Mouse (Mus musculus): ENCODE measurements around the gene Ash1l. TPM values are rescaled to one million over a fixed set of nuclear protein-coding genes. Genes with fewer than 3 reads are reported as not detected.
A peak's percentile ranks its signal among the peaks of the same experiment; 100 is the strongest.
"Not testable (repeated sequence)": the region's sequence is repeated elsewhere in the genome, so short reads cannot be mapped to it uniquely, and the experiment has no call there.

Ash1l gene
- total RNA-seq, 2 experiments from 2014 or later, result 16.8 to 39.3 TPM

DNA sequence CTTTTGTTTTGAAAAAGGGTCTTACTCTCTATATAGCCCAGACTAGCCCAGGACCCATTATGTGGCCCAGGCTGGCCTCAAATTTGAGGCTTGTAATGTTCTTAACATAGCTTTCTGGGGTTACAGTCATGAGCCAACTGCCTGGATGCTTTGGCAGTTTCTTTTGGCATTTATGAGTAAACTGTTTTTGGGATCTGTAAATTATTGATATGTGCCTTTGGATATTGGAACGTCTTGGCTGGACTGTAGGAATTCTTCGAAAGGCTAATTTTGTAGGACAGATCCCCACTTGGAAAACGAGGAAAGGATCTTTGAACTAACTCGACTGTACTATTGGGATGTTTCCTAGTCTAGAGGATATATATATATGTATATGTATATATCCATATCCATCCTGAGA lies 2.8 kb downstream of the Ash1l start:
- no peak for ATAC-seq (replicated peaks; ENCODE audit: poor library complexity)

DNA sequence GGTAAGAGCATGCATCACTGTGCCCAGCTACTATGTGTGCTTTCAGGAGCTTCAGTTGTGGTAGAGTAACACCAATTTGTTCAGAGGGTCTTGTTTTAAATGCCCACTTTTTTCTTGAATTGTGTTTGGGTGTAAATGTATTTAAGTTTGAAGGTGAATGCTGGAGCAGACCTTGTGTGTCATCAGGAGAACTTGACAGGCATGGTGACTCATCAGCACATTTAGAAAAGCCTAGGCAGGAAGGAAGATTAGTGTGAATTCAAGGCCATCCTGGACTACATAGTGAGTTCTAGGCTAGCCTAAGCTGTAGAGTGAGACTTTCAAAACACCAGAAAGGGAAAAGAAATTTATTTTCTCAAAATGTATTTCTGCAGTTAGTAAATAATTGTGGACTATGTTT lies 3.3 kb downstream of the Ash1l start:
- no peak for ATAC-seq (replicated peaks; ENCODE audit: poor library complexity)

DNA sequence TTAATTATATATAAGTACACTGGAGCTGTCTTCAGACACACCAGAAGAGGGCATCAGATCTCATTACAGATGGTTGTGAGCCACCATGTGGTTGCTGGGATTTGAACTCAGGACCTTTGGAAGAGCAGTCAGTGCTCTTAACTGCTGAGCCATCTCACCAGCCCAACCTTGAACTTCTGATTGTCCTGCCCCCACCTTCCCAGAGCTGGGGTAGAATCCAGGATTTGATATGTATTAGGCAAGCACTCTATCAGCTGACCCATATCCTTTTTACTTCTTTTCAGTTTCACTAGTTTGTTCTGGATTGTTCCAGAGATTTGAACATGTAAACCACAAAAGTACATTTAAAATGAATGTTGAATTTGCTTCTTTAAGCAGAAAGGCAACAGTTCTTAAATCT lies 12.8 kb downstream of the Ash1l start:
- ATAC-seq (replicated peaks; ENCODE audit: poor library complexity), result not testable (repeated sequence)

DNA sequence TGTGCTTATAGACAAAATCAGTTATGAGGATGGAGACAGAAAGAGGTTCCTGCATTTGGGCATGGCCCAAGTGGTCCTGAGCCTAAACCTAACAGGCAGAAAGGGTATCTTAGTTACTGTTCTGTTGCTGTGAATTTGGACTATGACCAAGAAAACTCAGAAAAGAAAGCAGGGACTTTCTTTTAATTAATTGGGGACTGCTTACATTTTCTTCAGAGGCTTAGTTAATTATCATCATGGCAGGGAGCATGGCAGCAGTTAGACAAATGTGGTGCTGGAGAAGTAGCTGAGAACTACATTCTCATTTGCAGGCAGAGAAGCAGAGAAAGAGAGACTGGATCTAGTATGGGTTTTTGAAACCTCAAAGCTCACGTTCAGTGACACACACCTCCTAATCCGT lies 24.6 kb downstream of the Ash1l start:
- no peak for ATAC-seq (replicated peaks; ENCODE audit: poor library complexity)

DNA sequence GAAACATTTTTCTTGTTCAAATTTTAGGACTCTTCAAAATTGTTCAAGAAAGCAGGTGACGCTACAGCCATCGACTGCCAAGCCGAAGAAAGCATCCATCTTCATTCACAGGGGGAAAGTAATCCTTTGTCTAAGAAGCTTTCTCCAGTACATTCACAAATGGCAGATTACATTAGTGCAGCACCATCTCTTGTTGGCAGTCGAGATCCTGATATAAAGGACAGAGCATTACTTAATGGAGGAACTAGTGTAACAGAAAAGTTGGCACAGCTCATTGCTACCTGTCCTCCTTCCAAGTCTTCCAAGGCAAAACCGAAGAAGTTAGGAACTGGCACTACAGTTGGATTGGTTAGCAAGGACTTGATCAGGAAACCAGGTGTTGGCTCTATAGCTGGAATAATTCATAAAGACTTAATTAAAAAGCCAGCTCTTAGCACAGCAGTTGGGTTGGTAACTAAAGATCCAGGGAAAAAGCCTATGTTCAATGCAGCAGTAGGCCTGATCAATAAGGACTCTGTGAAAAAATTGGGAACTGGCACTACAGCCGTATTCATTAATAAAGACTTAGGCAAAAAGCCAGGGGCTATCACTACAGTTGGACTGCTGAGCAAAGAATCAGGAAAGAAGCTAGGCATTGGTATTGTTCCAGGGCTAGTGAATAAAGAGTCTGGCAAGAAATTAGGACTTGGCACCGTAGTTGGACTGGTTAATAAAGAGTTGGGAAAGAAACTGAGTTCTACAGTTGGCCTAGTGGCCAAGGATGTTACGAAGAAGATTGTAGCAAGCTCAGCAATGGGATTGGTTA lies 31.0 kb downstream of the Ash1l start:
- ATAC-seq (replicated peaks; ENCODE audit: poor library complexity), result no peak

DNA sequence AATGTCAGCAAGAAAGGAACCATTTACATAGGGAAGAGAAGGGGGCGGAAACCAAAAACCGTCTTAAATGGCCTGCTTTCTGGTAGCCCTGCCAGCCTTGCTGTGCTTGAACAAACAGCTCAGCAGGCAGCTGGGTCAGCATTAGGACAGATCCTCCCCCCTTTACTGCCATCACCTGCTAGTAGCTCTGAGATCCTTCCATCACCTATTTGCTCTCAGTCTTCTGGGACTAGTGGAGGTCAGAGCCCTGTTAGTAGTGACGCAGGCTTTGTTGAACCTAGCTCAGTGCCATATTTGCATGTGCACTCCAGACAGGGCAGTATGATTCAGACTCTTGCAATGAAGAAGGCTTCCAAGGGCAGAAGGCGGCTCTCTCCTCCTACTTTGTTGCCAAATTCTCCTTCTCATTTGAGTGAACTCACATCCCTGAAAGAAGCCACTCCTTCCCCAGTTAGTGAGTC lies 33.5 kb downstream of the Ash1l start:
- ATAC-seq (replicated peaks; ENCODE audit: poor library complexity), result no peak

DNA sequence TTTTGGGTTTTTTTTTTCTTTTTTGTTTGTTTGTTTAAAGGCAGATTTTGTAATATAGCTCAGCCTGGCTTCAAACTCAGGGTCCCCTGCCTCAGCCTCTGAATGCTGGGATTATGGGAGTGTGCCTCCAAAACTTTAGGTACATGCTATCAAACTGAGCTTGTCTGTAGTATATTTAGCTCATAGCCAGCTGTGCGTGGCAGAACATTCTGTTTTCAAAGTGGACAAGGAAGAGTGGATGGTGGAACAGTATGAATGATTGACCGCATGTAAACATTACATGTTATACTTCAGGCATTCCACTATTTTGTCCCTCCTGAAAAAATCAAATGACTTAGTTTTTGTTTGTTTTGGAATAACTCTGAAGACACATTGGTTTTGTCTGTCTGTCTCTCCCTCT lies 42.4 kb downstream of the Ash1l start:
- no peak for ATAC-seq (replicated peaks; ENCODE audit: poor library complexity)

DNA sequence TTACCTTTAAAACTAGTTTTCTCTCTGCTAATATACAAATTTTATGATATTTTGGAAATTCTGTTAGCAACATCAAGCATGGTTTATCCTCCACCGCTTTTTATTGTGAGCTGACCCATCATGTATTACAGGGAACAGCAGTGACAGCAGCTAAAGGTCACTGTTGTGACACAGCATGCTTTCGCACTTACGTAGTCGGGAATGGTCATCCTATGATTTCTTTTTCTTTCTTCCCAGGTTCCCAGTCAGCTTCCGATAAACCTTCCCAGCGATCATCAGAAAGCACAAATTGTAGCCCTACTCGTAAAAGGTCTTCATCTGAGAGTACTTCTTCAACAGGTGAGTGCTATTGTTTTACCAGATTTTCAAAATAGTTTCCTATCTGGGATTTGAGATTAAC lies 51.1 kb downstream of the Ash1l start:
- no peak for ATAC-seq (replicated peaks; ENCODE audit: poor library complexity)

DNA sequence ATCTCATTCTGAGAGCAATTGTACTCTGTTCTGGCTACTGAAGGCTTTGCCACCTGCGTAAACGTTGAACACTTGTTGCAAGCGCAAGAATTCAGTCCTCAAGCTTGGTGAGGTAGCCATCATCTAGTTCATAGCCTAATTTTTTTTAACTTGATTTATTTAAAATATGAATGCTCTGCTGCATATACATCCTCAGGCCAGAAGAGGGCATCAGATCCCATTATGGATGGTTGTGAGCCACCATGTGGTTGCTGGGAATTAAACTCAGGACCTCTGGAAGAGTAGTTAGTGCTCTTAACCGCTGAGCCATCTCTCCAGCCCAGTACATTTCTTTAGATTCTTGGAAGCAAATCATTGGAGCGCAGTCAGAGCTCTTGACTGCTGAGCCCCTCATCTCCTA lies 80.5 kb downstream of the Ash1l start:
- not testable (repeated sequence) for ATAC-seq (replicated peaks; ENCODE audit: poor library complexity)

DNA sequence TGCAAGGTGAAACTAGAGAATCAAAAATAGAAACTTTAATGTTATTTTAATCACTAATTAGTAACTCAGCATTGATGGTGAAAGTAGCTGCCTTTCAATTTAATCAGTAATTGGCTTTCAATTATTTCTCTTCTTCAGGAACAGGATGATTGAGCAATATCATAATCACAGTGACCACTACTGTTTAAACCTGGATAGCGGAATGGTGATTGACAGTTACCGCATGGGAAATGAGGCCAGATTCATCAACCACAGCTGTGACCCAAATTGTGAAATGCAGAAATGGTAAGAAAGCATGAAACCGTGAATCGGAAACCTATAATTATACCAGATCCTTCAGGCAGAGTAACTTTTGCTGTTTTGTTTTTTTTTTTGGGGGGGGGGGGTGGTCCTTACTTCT lies 92.9 kb downstream of the Ash1l start:
- peak; percentile 37; the same call in 1 of the 2 replicates for ATAC-seq (replicated peaks; ENCODE audit: poor library complexity)

DNA sequence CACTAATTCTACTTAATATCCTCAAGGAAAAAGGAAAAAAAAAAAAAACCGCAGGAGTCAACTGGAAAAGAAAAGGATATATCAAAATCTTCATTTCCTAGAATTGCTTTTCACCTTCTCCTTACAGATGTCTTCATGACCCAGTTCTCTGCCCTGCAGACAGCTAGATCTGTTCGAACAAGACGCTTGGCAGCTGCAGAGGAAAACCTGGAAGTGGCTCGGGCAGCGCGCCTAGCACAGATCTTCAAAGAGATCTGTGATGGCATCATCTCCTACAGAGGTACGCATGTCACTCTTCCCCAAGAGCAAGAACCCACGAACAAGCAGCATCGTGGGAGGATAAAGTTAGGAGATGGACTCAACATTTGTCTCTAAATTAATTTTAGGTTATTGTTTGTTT lies 107.9 kb downstream of the Ash1l start:
- ATAC-seq (replicated peaks; ENCODE audit: poor library complexity), result no peak

DNA sequence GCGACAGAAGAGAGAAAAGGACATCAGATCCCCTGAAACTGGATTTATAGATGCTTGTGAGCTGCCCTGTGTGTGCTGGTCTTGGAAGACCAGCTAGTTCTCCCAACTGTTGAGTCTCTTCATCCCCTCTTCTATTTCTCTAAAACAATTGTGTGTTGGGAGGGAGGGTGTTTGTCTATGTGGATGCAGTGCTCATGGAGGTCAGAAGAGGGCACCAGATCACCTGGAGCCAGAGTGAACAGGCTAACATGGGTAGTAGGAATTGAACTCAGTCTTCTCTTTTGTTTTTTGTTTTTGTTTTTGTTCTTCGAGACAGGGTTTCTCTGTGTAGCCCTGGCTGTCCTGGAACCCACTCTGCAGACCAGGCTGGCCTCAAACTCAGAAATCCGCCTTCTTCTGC lies 108.4 kb downstream of the Ash1l start:
- peak; percentile 82 for ATAC-seq (replicated peaks; ENCODE audit: poor library complexity)

DNA sequence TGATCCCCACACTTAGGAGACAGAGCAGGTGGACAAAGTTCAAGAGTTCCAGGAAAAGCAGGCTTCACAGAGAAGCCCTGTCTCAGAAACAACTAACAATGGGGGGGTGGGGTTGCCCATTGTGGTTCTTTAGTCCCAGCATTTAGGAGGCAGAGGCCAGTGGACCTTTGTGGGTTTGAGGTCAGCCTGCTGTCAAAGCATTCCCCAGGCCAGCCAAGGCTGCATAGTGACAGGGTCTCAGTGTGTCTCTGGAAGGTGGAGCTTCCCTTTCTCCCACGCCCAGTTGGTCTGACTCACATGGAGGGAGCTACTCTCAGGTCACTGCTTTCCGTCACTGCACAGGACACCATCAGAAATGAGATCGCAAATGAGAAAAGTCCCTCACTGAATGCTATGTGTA lies 111.3 kb downstream of the Ash1l start:
- ATAC-seq (replicated peaks; ENCODE audit: poor library complexity), result no peak

DNA sequence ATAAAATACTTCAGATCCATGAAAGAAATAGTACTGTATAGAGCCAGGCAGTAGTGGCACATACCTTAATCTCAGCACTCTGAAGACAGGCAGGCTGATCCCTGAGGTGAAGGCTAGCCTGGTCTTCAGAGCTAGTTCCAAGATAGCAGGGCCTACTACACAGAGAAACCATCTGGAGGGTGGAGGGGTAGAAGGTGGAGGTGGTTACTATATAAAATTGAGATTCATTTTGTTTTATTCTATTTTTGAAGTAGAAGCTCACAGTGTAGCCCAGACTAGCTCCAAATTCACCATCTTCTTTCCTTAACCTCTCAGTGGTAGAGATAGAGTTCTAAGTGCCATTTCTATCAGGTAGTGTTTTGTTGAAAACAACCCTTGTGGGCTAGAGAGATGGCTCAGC lies 116.8 kb downstream of the Ash1l start:
- ATAC-seq (replicated peaks; ENCODE audit: poor library complexity), result no peak

DNA sequence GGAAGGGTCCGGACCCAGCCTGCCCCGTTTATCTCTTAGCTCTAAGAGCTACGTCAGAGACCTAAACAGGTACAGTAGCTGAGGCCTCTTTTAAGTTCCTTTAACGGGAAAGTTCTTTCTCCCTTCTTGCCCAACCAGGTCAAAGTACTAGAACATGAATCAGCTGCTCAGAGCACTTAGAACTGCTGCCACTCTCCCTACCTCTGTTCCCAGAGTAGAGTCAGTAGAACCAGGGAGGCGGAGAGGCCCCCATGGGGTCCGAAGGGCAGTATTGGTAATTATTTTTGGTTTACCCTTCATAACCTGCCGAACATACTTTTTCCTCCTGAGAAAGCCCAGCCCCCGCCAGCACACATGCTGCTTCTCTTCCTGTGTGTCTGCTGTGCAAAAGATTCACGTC lies 127.0 kb downstream of the Ash1l start:
- ATAC-seq (replicated peaks; ENCODE audit: poor library complexity), result no peak

DNA sequence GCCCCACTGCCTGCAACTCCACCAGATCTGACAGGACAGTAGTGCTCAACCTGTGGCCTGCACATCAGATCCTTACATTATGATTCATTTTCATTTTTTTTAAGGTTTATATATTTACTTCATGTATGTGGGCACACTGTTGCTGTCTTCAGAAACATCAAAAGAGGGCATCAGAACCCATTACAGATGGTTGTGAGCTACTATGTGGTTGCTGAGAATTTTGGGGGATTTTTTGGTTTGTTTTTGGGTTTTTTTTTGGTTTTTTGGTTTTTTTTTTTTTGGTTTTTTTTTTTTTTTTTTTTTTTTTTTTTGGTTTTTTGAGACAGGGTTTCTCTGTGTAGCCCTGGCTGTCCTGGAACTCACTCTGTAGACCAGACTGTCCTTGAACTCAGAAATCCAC lies 131.9 kb downstream of the Ash1l start:
- ATAC-seq (replicated peaks; ENCODE audit: poor library complexity), result not testable (repeated sequence)

DNA sequence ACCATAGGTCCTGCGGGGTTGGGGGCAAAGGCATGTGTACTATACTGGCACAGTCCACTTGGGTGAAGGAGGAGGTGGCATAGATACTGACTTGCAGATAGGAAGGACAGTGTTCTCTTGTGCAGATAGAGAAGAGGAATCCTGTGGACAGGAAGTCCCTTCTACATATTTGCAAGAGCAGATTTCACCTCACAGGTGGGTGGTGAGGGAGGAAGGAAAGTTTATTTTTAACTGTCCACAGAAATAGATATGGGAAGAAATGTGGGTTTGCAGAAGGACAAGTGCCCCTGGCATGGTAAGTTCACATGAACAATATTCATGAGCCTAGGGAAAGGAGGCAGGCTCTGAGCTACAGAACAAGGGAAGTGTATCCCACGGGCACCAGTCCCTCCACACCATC lies 133.7 kb downstream of the Ash1l start:
- ATAC-seq (replicated peaks; ENCODE audit: poor library complexity), result no peak

DNA sequence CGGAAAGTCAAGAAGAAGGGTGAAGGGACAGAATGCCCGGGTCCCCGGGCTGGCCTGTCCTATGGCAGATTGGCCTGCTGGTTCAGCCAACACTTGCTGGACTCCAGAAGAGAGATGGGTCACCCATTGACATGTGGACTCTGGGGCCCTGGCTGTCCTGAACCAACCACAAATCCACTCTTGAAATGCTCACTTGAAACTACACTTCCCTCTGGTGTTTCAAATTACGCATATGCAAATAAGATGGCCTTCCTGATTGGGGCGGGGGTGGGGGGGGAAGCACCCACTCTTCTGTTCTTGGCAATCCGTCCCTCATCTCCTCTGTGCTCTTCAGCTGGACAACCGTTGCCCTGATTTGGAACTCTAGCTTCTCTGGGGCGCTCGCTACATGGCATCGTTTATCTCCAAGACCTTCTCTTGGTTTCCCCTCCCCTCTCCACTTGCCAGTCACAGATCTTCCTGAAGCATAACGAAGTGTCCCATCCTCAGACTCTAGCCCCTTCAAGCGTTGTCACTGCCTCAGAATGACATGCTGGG lies 134.3 kb downstream of the Ash1l start:
- no peak for ATAC-seq (replicated peaks; ENCODE audit: poor library complexity)

DNA sequence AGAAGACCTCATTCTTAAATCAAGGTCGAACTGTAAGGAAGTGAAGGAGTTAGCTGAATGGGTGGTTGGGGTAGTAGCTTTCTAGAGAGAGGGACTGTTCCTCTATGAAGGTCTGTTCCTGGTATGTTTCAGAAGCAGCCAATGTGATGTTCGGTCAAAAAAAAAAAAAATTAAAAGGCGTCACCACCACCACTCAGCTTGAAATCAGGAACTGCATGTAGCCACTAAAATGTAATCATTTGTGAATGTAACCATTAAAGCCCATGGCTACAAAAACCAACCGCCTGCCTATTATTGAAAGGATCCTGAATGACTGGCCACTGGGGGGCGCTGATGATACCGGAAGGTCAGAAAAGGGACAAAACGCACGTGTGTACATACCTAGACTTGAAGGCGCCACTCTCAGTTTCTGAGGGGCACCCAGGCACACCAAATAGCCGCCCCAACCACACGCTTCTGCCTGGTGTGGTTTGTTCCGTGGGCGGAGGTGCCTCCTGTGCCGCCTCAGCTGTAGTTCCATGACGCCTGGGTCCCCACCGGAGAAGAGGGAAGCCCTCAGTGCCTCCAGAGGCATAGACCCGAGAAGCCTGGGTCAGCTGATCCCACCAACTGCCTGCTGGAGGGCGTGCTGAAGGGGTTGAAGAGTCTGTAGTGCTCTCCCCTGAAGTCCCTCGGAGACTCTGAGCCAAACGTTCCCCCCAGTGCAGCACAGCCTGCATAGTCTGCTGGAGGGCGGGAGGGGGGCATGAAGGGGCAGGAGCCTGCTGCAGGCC lies 137.1 kb downstream of the Ash1l start:
- ATAC-seq (replicated peaks; ENCODE audit: poor library complexity), result peak; percentile 56

DNA sequence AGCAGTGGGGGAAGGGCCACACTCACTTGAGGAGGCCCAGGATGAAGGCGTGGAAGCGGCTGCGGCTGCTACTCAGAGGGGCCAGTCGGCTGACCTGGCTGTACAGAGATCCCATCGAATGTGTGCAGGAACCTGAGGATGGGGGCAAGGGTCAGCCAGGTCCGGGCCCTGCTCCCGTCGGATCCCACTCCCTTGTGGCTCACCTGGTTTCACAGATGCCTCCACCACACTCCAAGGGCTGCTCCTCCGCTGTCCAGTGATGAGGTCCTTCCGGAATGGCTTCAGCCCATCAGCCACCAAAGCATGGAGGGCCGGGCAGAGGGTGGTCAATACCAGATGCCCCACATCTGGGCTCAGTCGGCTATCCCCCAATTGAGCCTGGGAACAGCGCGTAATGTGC lies 138.6 kb downstream of the Ash1l start:
- ATAC-seq (replicated peaks; ENCODE audit: poor library complexity), result no peak

DNA sequence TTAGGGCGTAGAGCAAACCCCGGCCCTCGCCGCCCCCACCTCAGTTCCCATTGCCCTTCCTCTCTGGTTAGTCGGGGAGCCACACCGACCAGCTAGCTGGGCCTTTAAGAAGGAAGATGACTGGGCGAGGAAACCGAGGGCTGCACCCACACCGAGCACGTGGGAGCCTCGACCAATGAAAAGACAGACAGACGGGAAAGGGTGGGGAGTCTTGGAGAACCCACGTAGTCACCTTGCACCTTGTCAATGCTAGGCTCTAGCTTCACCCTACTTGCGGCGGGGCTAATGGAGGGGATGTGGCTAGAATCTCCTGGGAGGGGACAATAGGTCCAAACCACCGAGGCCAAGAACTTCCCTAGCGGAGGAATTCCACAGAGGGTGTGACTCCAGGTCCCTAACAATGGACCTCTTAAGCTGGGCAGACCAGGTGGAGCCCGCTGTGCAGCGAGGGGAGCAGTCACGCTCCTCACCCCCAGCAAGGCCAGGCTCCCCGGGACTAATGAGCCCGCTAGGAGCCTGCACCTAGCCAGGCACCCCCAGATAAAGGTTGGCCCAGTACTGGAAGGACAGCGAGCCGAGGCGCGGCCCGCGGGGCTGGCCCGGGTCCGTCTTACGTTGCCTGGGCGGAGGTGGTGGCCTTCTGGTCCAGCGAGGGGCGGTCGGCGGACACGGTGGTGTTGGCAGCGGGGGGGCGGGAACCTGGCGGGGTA lies 139.6 kb downstream of the Ash1l start:
- ATAC-seq (replicated peaks; ENCODE audit: poor library complexity), result peak; percentile 76
